Mouse (Mus musculus): ENCODE measurements around the gene 1700013G24Rik.

GRCm38 (mm10) chr4:137479757-137480156 lies 26.7 kb downstream of the 1700013G24Rik start:
- TF ChIP-seq CTCF (IDR thresholded peaks at IDR 0.05; ENCODE audit: low read depth), result no peak
- TF ChIP-seq EP300 (IDR thresholded peaks at IDR 0.05; ENCODE audit: low read depth), result no peak
